Mouse (Mus musculus) small intestine, adult 2 months (tissue): ENCODE results near the gene Slc29a3.

Experiments used
- CTCF ChIP-seq: fragments of 200-500 bp; IDR thresholded peaks from 2 replicates; pipeline ENCODE4 v1.5.1; 2012; ENCODE audit warnings: low read depth, mild to moderate bottlenecking, control low read depth, inconsistent platforms, low read length, moderate library complexity, mixed read lengths; ENCODE audit not compliant: insufficient replicate concordance, insufficient read length; ENCODE audit errors: extremely low read depth
- POLR2A ChIP-seq: fragments of 200-500 bp; IDR thresholded peaks from 2 replicates; pipeline ENCODE4 v1.6.1; 2012; ENCODE audit warnings: low read depth, mild to moderate bottlenecking, control low read depth, inconsistent platforms, low read length, moderate library complexity

DNA sequence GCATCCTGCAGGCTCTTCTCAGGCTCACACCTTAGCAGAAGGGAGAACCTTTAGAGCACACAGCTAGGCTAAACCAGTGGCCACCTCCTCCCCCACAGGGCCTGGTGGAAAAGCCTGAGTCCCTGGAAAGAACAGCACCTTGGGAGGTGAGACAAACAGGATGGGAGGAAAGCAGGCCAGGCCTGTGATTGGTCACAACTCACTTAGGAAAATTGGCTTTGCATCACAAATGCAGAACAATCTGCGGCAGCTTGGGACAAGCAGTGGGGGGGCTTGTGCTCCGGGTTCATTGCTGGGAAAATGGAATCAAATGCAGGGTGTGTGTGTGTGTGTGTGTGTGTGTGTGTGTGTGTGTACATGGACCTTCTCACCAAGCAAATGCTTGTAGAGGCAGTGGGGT, 31.0 kb upstream of the Slc29a3 start:
- TF ChIP-seq POLR2A (no peak), CTCF (no peak)
